Mouse (Mus musculus): ENCODE results near the gene Slc28a1. TPM values are rescaled to one million over a fixed set of nuclear protein-coding genes. Genes with fewer than 3 reads are reported as not detected.
A peak's percentile ranks its signal among the peaks of the same experiment; 100 is the strongest.

Slc28a1 gene
- under 1 TPM; 0.19 to 0.20 TPM for total RNA-seq (2021)
- long read RNA-seq, experiment 1 = 0 reads
- long read RNA-seq, experiment 2 = 0 reads

DNA sequence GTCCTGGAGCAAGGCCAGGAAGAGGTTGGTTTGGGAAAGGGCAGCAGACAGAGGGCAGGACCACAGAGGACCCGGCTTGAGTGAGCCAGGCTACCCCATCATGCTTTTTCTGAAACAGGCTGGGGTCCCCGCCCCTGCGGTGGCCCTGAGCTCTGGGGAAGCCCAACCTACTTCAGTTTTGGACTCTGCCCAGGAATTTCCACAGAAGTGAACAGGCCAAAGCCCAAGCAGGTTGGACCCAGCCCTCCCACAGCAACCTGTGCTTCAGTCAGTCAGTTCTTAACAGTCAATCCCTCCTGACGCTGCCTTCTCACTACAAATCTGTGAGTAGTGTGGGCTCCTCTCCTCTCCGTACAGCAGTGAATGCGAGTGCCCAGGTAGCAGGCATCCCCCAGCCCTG, at the start of gene Slc28a1:
Slc28a1 (plus strand) TSS at position 245 of the 400 bp plus-strand sequence.
- no peak for DNase-seq

DNA sequence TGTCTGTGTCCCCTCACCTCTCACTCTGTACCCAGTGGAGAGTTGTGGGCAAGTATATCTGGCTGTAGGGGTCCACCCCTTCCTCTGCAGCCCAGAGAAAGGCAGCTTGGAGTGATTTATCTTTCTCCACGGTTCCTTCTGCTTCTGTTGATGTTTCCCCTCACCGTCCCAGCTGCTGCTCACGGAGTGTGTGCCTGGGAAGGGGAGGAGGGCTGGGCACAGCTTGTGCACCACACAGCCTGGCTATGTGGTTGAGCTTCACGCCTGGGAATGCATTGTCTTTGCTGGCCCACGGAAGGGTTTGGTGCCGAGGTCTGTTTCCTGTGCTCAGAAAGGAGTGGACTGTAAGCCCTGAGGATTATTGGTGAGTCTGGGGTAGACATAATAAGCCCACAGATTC, 47.9 kb upstream of the Slc28a1 start:
- no peak for DNase-seq

DNA sequence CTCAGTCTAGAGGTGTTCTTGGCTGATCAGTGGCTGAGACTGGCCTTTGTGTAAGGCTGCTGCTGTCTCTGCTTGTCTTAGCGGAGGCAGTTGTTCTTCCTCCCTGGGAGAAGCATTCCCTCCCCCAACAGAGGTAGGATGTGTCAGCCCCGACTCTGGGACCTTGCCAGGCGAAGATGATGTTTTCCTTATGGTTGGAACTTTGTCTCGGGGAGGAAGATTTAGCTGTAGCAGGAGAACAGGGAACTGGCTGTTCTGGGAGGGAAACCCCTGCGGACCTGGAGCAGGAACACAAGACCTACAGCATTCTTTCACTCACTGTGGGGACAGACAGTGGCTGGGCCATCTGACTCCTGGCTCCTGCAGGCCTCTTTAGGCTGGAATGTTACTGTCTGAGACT, 42.1 kb upstream of the Slc28a1 start:
- peak; percentile 88 for DNase-seq

DNA sequence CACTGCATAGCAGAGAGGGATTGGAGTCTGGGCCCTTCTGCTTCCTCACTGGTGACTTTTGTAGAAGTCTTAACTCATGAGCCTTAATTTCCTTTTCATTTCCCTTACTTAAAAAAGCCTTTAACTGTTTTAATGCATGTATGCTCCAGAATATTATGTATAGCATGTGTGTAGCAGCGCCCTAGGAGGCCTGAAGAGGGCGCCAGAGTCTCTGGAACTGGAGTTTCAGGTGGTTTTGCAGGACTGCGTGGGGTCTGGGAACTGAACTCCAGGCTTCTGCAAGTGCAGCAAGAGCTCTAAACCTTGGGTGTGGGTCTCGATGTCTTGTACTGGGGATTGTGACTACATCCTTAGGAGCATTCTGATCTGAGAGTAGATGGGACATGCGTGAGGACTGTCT, 41.3 kb upstream of the Slc28a1 start:
- no peak for DNase-seq

DNA sequence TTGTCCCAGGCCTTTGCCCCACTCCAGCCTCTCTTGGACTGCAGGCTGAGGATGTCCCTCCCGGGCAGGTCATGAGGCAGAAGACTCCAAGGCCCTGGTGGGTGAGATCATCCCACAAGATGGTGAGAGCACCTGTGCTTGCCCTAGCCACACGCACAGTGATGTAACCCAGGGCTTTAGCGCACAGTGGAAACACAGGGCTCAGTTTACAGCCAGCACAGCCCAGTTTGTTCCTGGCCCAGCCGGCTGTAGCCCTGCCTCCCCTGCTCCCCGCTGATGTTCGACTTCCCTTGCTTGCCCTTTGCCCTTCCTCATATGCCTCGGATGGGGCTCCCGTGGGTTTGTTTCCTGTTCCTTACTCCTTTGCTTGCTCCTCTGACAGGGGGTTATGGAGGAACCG, 40.1 kb upstream of the Slc28a1 start:
- peak; percentile 81 for DNase-seq

DNA sequence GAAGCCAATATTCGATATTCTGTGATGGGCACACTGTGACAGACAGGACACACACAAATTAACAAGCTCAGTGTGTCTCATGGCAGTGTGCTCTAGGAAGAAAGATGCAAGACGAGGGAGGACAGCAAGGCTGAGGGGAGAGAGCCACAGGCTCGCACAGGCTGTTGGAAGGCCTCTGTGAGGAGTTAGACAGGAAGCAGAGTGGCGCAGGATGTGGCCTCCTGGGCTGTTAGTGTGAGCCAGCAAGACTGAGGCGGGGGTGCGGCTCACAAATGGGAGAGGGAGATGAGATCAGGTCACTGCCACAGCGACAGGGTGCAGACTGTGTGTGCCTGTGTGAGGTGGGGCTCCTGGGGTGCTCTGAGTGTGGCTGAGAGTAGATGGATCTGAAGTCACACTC, 39.3 kb upstream of the Slc28a1 start:
- DNase-seq = no peak

DNA sequence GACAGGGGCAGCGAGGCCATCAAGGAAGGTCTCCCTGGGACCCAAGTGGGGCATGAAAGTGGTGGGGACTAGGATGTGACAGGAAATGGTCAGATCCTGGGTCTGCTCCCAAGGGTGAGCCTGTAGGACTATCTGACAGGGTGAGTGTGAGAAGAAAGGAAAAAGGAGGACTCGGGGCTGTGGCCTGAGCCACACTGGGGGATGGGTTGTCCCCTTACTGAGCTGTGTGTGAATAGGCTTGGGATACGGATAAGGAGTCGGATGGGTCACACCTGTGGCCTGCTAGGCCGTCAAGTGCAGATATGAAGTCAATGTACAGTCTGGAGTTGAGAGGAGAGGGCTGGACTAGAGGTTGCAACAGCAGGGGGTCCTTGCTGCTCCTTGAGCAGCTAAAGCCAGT, 38.9 kb upstream of the Slc28a1 start:
- DNase-seq = no peak

DNA sequence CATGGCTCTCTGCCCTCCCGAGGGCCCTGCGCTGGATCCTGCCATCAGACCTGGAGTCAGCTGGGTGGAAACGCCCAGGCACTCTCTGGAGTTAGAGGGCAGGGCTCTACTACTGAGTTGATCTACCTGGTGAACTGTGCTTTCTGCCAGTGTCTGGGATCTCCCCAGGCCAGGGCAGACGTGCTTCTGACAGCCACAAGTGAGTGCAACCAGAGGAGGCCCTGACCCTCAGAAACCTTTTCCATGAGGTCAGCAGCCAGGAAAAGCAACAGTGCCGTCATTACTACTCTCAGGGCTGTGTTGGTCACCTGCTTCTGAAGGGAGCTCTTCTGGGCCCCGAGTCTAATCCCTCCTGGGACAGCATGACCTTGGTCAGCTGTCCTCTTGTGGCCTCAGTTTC, 37.6 kb upstream of the Slc28a1 start:
- DNase-seq = peak; percentile 44

DNA sequence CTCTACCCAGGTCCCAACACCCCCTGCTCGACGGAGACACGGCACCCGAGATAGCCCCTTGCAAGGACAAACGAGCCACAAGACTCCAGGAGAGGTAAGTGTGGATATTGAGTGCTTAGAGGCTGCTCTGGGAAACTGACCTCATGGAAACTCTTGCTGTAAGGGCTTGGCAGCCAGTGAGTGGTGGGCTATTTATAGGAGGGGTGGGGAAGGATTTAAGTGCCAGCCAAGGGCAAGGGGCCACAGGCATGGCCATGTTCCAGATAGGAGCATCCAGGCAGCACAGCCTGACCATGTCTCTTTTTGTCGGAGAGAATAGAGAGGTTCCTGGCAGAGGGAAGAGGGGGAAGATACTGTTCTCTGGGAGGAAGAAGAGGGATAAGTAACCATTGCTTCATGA, 35.9 kb upstream of the Slc28a1 start:
- peak; percentile 42 for DNase-seq

DNA sequence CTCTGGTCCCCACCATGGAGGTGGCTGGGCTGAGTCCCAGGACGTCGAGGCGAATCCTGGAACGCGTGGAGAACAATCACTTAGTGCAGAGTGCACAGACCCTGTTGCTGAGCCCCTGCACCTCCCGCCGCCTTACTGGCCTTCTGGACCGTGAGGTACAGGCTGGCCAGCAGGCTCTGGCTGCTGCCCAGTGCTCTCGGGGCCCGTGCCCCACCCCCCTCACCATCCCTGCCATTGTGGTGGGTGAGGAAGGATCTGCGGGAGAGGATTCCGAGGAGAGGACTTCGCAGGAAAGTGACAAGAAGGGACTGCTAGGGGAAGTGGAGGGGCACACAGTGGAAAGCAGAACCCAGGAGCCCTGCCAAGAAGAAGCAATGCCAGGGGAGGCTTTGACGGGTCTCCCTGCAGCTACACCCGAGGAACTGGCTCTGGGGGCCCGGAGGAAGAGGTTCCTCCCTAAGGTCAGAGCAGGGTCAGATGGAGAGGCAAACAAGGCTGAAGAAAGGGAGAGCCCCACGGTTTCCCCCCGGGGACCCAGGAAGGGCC, 21.1 kb upstream of the Slc28a1 start:
- DNase-seq = no peak

DNA sequence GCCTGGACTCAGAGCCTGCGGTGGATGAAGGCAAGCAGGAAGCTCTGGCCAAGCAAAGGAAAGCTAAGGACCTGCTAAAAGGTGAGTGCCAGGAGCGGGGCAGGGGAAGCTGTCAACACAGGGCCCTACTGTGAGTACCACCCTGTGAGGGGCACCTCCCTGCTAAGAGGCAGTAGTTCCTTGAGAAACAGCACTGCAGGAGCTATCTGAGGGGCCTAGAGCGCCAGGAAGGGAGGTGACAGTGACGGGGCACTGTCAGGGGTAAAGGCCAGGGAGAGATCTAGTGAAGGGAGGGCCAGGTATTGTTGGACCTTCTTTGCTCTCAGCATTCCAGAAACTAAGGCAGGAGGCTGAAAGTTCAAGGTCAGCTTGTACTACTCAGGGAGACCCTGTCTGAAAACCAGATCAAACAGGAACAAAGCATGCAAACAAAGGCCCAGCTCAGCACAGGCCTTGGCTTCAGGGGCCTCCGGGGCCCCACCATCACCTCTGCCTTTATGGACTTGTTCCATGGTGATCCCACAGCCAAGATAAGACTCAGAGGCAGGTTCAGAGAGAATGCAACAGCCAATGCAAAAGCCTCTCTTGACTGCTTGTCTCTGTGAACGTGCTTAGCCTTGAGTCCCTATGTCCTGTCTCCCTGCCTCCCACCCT, 20.4 kb upstream of the Slc28a1 start:
- DNase-seq = no peak

DNA sequence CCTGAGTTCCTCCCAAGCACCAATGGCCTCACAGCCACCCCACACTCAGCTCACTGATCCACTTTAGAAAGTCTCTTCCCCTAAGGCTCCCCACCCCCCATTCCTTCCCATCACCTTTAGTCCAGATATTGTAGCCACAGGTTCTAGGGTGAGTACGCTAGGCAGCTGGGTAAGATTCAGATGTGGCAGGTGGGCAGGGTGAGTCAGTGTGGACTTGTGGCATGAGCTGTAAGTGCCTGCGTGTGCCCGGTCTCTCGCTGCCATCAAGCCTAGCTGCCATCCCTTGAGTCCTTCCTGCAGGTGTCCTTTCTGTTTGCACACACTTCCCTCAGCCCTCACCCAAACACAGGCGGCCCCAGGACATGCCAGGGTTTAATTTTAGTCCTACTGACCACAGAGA, 14.3 kb upstream of the Slc28a1 start:
- no peak for DNase-seq

DNA sequence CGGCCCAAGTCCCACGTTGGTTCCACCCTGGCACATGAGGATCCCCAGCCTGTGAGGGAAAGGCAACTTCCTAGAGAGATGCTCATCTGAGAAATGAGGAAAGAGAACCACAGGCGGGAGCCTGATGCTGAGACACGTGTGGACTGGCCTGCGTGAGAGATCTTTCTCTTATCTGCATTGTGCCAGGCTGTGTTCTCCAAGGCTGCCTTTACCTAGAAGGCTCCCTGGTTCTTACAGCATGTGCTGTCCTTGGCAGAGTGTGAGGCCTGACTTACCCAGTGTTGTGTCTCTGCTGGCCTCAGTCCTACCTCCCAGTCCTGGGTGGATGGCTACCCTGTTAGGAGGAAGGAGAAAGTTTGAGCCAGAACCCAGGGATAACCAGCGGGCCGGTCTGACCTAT, 11.7 kb upstream of the Slc28a1 start:
- DNase-seq = no peak

DNA sequence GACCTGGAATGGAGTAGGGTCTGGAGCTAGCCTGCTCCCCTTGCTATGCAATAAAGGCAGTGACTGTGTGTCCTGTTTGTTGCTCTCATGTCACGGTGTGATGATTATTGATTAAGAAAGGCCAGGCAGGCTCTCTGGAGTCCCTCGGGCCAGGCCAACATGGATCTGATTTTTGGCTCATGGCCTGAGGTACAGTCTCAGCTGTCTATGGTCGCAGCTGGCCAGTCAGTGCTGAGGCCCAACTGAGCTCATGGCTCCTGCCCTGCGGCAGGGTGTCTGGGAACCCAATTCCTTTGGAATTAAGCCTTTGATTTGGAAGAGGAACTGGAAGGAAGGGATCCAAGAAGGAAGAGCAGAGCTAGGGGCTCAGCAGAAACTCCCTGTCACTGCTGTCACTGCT, 9.1 kb upstream of the Slc28a1 start:
- DNase-seq = peak; percentile 60

DNA sequence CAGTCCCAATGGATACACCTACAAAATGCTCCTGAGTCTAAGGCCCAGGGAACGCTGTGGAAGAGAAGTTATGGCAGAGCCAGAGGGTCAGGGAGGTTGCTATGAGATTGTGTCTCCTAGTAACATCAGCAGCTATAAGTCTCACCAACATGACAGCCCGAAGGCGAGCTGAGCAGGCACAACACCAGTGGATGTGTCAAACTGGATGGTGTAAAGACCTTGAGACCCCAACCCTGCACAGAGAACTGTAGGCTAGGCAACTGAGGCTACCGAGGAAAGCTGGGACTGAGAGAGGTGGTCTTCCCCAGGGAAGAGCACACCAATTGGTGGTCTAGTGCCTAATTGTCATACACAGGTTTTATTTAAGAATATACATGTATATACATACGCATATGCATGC, 6.4 kb upstream of the Slc28a1 start:
- no peak for DNase-seq

DNA sequence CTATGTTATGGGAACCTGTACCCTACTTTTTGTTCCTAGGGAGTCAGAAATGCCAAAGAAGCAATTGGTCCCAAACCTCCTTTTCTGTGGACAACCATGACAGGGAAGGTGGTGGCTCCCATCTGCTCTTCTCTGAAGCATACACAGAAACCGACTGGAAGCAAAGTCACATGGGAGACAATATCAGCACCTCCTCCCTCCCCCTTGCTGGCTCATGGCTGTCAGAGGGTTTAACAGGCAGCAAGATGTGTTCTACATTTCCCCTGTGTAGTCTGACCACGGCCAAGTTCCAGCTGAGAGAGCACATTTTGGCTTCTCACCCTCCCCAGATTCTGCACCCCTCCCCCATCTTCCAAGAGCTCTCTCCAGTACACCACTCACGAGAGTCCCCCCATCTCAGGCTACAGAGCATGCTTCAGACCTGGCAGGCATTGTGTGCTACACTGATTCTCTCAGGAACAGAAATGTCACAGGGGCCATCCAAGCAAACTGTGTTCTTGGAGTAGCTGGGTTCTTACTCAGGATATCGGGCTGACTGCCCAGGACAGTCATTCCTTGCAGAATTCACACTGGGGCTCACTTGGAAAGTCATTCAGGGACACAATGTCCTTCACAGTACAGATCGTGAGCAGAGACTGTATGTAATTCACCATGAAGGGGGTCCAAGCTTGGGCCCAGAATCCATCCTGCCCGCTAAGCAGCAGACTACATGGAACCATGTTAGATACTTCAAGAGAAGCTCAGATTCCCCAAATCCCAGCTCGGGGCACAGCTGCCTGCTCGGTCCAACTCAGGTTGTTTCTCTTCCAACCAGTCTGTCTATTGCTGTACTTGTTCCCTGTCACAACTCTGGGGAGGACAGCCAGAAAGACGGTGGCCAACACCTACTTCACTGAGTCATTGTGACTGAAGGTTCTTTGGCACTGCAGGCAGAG, 4.6 kb upstream of the Slc28a1 start:
- peak; percentile 92 for DNase-seq

DNA sequence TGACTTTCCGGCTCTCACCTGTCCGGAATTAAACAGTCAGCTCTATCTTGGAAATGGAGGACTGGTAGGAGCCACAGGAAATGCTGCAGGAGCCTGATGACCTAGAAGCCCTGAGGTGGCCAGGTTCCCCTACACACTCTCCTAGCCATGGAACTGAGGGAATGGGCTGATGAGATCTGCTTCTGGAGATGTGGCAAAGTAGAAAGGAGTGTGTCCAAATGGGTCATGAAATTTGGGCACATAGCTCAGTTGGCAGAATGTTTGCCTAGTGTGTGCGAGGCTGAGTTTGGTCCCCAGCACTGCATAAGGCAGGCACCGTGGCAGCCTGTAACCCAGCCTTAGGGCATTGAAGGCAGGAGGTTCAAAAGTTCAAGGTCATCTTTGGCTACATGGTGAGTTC, 3.8 kb upstream of the Slc28a1 start:
- DNase-seq = no peak

DNA sequence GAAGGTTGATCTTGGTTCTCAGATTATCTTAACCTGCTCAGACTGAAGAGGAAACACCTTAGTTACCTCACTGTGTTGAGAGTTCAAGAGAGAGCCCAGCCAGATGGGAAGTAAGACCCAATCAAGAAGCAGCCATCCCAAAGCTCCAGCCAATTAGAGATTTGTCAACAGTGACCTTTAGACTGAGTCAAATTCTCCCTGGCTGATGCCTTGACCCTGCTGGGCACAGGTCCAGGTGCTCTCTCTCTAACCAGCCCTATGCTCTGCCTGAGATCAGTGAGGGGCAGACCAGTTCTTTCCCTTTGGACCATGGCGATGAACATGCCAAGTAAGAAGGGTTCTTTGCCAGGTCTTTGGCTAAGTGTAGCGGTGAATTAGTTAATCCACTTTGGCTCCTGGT, 2.9 kb upstream of the Slc28a1 start:
- DNase-seq = no peak

DNA sequence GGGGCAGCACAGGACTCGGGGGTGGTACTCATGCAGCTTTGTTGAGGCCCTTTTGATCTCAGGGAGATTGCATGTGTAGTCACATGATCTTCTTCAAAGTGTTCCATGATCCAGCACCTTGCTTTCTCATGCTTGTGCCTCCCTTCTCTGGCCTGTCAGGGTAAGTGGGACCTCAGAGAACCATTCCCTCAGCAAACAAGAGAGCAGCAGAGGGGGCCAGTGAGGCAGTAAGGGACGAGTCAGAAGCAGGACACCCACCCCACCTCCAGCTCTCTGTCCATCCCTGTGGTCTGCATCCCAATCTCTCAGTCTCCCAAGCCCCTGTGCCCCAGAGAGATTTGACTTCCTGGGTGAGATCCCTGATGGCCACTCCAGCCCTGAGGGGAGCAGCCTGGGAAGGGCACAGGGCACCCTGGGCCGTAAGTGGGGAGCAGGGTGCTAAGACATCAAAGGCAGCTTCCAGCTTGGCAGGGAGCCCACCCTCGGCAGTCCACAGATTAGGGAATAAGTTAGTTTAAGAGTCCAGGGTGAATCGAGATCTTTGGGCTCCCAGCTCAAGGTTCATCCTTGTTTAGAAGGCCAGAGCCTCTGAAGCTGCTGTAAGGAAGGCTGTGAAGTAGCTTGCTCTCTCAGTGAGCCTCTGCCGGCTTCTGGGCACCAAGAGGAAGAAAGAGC, 1.8 kb upstream of the Slc28a1 start:
- no peak for DNase-seq

DNA sequence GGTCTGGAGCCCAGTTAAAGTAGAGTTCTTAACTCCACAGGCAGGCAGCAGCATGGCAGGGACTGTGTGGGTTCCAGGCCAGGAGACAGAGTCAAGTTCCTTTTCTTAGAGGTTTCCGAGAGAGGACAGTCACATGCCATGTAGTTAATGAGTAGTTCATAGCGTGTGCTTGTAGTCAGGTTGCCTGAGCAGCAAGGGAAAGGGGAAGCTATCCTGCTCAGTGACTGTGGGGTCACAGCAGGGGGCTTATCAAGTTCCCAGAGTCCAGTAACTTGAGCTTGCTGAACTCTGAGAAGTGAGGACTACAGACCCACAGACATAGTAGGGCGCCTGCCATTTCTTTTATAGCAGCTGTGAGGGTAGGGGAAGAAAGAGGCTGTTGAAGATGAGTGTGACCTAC, 6.5 kb downstream of the Slc28a1 start:
- DNase-seq = no peak

DNA sequence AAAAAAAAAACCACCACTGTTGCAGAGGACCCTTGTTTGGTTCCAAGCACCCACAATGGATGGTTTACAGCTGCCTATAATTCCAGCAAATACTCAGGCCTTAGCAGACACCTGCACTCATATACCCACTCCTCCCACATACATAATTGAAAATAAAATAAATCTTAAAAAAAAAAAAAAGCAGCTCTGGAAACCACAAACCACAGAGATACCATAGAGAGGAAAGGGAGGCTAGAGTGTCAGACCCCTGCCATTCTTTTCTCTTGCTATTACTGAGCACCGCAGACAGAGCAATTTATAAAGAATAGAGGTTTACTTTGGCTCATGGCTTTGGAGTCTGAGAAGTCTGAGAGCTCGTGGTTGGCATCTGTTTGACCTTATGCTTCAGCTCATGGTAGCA, 8.2 kb downstream of the Slc28a1 start:
- no peak for DNase-seq

DNA sequence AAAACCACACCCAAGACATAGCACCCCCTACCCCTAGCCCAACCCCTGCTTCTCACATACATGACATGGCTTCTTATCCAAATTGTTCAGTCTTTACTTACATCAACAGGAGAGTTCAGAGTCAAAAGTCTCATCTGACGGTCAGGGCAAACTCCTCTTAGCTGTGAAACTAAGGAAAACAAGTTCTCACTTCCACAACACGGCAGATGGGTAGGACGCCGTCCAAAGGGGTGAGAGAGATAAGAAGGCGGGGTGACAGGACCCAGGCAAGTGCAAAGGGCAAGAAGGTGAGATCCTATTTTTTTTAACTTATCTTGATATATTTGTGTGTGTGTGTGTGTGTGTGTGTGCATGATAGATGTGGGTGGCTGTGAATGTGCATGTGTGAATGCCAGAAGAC, 9.0 kb downstream of the Slc28a1 start:
- no peak for DNase-seq

DNA sequence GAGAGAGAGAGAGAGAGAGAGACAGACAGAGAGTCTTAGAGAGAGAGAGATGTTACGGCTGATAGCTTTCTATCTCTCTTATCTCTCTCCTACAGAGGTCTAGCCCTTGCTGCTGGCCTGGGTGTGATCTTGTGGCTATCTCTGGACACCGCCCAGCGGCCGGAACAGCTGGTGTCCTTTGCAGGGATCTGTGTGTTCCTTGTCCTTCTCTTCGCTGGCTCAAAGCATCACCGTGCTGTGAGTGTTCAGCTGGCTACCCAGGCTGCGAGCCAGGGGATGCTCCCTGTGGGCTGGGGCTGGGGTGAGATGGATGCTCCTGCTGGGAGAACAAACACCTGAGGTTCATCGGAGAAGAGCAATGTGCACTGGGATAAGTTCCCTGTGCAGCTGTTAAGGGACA, 10.2 kb downstream of the Slc28a1 start:
- DNase-seq = peak; percentile 90

Measured in gastrocnemius, postnatal 25 days (tissue).